Mouse (Mus musculus) cerebellum, adult 9-10 months (tissue): ENCODE measurements around the gene Tamm41.

Source experiments
- DNase-seq: peaks from one replicate; pipeline ENCODE4 v3.0.0; 2022

Tamm41 gene

GRCm38 (mm10) chr6:115037103-115038094 is at the start of gene Tamm41:
Gene Tamm41, minus strand, starts transcription at chr6:115037876.
- DNase-seq, result peak; percentile 86

- peak; percentile 90 for DNase-seq
Measured at GRCm38 (mm10) chr6:115085274-115085841, 47.7 kb upstream of the Tamm41 start.

GRCm38 (mm10) chr6:115076781-115077575 is 39.3 kb upstream of the Tamm41 start:
- DNase-seq, result no peak

- DNase-seq, result no peak
Measured at GRCm38 (mm10) chr6:115072024-115072423, 34.3 kb upstream of the Tamm41 start.

- DNase-seq, result peak; percentile 70
Measured at GRCm38 (mm10) chr6:115065411-115066241, 27.9 kb upstream of the Tamm41 start.

GRCm38 (mm10) chr6:115062605-115063350 is 25.1 kb upstream of the Tamm41 start:
- DNase-seq, result no peak

GRCm38 (mm10) chr6:115059227-115059626 is 21.6 kb upstream of the Tamm41 start:
- DNase-seq, result no peak

GRCm38 (mm10) chr6:115056699-115057098 is 19.0 kb upstream of the Tamm41 start:
- no peak for DNase-seq

GRCm38 (mm10) chr6:115055440-115055839 is 17.8 kb upstream of the Tamm41 start:
- peak; percentile 61 for DNase-seq

- DNase-seq, result no peak
Measured at GRCm38 (mm10) chr6:115051586-115052197, 14.0 kb upstream of the Tamm41 start.

GRCm38 (mm10) chr6:115049015-115049414 is 11.3 kb upstream of the Tamm41 start:
- peak; percentile 73 for DNase-seq

- no peak for DNase-seq
Measured at GRCm38 (mm10) chr6:115047816-115048215, 10.1 kb upstream of the Tamm41 start.

GRCm38 (mm10) chr6:115046064-115046463 is 8.4 kb upstream of the Tamm41 start:
- DNase-seq, result no peak

- DNase-seq, result no peak
Measured at GRCm38 (mm10) chr6:115044709-115045108, 7.0 kb upstream of the Tamm41 start.

- DNase-seq, result no peak
Measured at GRCm38 (mm10) chr6:115043657-115044500, 6.2 kb upstream of the Tamm41 start.

- DNase-seq, result no peak
Measured at GRCm38 (mm10) chr6:115042609-115043008, 4.9 kb upstream of the Tamm41 start.

GRCm38 (mm10) chr6:115033441-115033840 is 4.2 kb downstream of the Tamm41 start:
- DNase-seq, result no peak

- no peak for DNase-seq
Measured at GRCm38 (mm10) chr6:115030098-115030497, 7.6 kb downstream of the Tamm41 start.

- DNase-seq, result peak; percentile 62
Measured at GRCm38 (mm10) chr6:115029248-115029647, 8.4 kb downstream of the Tamm41 start.

GRCm38 (mm10) chr6:115027485-115027992 is 10.1 kb downstream of the Tamm41 start:
- DNase-seq, result no peak
